Mouse (Mus musculus): ENCODE data around the gene Klhl2. TPM values are rescaled to one million over a fixed set of nuclear protein-coding genes. Genes with fewer than 3 reads are reported as not detected.

The Klhl2 gene
- polyA plus RNA-seq (2015; fragmentation: Nextera tagmentation; extraction: Ambion mirVana), result 30.3 and 37.4 TPM in 2 replicates

GRCm38 (mm10) chr8:64849897-64850541, at the start of gene Klhl2:
TSS of gene Klhl2 (minus strand) at chr8:64850017.
- H3K9ac ChIP-seq (replicated peaks), result peak within 1 kb of the TSS; percentile 82
- ATAC-seq (ENCODE audit: low FRiP score), result peak; percentile 91
- peak within 1 kb of the TSS; percentile 78 for H3K4me2 ChIP-seq
- H3K4me3 ChIP-seq (replicated peaks), result peak within 1 kb of the TSS; percentile 84
- H3K36me3 ChIP-seq, result no peaks in the 10 kb centered on the region
- peak within 1 kb of the TSS; percentile 88 for H3K27ac ChIP-seq (replicated peaks)
- H3K9me3 ChIP-seq (replicated peaks), result no peaks in the 10 kb centered on the region
- no peaks in the 10 kb centered on the region for H3K27me3 ChIP-seq (replicated peaks)
- WGBS, result under 1% methylated on average over 35 of the region's 68 CpGs
- H3K4me1 ChIP-seq, result peaks cover 24% of the 10 kb centered on the region

- Histone ChIP-seq H3K4me3 (replicated peaks) (no peak overlapping the region), H3K9ac (replicated peaks) (no peak overlapping the region), H3K9me3 (replicated peaks) (no peaks in the 10 kb centered on the region), H3K4me2 (no peak overlapping the region), H3K27me3 (replicated peaks) (no peaks in the 10 kb centered on the region), H3K27ac (replicated peaks) (no peak overlapping the region), H3K4me1 (peaks cover 4% of the 10 kb centered on the region; the same call in 1 of the 2 replicates), H3K36me3 (no peaks in the 10 kb centered on the region)
- 51% methylated on average over 4 of the region's 4 CpGs for WGBS
- ATAC-seq (ENCODE audit: low FRiP score), result no peak
Observed at GRCm38 (mm10) chr8:64898710-64899109, 48.9 kb upstream of the Klhl2 start.

DNA sequence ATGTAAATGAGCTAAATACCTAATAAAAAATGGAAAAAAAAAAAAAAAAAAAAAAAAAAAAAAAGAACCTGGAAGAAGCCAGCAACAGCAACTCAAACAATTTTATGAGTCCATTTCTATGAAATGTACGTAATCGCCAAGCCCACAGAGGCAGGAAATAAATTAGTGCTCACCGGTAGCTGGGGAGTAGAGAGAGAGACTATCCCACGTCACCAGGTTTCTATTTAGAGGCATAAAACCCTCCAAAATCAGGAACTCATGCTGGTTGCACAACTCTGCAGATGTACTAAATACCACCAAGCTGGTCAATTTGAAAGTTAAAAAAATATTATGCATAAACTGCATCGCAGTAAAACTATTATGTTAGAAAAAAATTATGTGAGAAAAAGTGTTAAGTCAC, 46.9 kb upstream of the Klhl2 start:
- Histone ChIP-seq H3K36me3 (no peaks in the 10 kb centered on the region), H3K9ac (replicated peaks) (no peak overlapping the region), H3K4me1 (peaks cover 4% of the 10 kb centered on the region; the same call in 1 of the 2 replicates), H3K27me3 (replicated peaks) (no peaks in the 10 kb centered on the region), H3K27ac (replicated peaks) (no peak overlapping the region), H3K4me3 (replicated peaks) (no peak overlapping the region), H3K4me2 (no peak overlapping the region), H3K9me3 (replicated peaks) (no peaks in the 10 kb centered on the region)
- no peak for ATAC-seq (ENCODE audit: low FRiP score)
- WGBS, result 81% methylated on average over 5 of the region's 5 CpGs

- H3K9ac ChIP-seq (replicated peaks), result no peak overlapping the region
- no peaks in the 10 kb centered on the region for H3K4me1 ChIP-seq
- H3K9me3 ChIP-seq (replicated peaks), result no peaks in the 10 kb centered on the region
- WGBS, result 58% methylated on average over 13 of the region's 13 CpGs
- no peaks in the 10 kb centered on the region for H3K36me3 ChIP-seq
- H3K4me3 ChIP-seq (replicated peaks), result no peak overlapping the region
- H3K4me2 ChIP-seq, result no peak overlapping the region
- H3K27ac ChIP-seq (replicated peaks), result no peak overlapping the region
- no peaks in the 10 kb centered on the region for H3K27me3 ChIP-seq (replicated peaks)
- no peak for ATAC-seq (ENCODE audit: low FRiP score)
Observed at GRCm38 (mm10) chr8:64880619-64881200, 30.9 kb upstream of the Klhl2 start.

DNA sequence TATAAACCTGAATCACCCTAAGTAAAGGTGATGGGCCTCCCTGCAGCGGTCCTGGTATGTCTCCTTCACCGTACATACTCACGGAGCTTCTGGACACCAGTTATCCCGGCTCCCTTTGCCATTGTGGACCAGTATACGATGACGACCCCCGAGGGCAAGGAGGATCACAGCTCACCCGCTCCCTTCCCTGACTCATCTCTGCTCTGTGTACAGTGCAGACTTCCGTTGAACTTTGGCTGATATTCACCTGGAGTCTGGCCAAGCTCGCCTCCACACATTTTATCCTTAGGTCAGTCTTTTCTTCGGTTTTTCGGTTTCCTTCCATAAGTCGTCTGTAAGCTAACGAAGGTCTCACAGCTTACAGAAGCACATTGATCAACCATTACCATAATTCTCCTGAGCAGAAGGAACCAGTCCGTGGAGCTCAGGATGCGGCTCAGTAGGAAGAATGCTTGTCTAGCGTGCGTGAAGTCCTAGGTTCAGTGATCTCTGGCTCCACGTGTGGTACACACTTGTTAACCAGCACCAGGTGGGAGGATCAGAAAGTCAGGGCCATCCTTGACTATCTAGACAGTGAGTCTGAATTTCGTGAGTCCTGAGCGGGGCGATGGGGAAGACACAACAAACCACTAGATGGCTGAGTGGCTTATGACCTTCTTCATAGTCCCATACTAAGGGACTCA, 28.0 kb upstream of the Klhl2 start:
- WGBS, result 89% methylated on average over 22 of the region's 22 CpGs
- Histone ChIP-seq H3K9ac (replicated peaks) (no peak overlapping the region), H3K9me3 (replicated peaks) (no peaks in the 10 kb centered on the region), H3K4me2 (no peak overlapping the region), H3K27ac (replicated peaks) (no peak overlapping the region), H3K4me1 (no peaks in the 10 kb centered on the region), H3K36me3 (no peaks in the 10 kb centered on the region), H3K27me3 (replicated peaks) (no peaks in the 10 kb centered on the region), H3K4me3 (replicated peaks) (no peak overlapping the region)
- ATAC-seq (ENCODE audit: low FRiP score), result no peak

DNA sequence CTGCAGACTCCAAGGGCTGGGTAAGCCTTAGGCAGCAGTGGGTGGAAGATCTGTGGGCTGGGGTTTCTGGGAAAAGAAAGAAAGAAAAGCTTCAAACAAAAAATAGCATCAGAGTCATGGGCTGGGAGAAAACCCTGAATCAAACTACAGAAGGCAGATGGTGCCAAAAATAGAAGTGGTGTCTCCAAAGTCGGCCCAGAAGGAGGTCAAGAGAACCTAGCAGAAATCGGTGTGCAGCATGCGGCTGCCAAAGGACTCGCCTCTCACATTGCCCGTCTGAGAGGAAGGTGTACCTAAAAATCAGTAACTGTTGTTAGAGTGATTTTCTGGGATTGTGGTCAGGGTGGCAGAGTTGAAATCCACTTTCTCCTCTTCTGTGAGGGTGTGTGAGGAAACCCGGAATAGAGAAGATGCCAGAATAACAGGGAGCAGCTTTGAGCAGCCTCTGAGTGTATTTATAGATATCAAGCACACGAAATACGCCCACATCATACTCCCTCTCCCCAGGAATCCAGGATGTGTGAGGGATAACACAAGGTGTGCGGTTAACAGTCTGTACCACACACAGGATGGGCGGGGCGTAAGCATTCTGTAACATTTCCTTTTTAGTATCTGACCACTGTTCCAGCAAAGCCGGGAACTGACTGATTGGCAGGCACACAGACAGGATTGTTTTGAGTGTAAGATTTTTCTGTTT, 21.8 kb upstream of the Klhl2 start:
- no peak overlapping the region for H3K27ac ChIP-seq (replicated peaks)
- no peak overlapping the region for H3K9ac ChIP-seq (replicated peaks)
- ATAC-seq (ENCODE audit: low FRiP score), result no peak
- H3K9me3 ChIP-seq (replicated peaks), result 0 out of 2 replicates have a peak, but pooled peaks cover 3% of the 10 kb centered on the region
- H3K36me3 ChIP-seq, result no peaks in the 10 kb centered on the region
- H3K27me3 ChIP-seq (replicated peaks), result no peaks in the 10 kb centered on the region
- no peak overlapping the region for H3K4me3 ChIP-seq (replicated peaks)
- WGBS, result 89% methylated on average over 12 of the region's 12 CpGs
- H3K4me2 ChIP-seq, result no peak overlapping the region
- H3K4me1 ChIP-seq, result no peaks in the 10 kb centered on the region

DNA sequence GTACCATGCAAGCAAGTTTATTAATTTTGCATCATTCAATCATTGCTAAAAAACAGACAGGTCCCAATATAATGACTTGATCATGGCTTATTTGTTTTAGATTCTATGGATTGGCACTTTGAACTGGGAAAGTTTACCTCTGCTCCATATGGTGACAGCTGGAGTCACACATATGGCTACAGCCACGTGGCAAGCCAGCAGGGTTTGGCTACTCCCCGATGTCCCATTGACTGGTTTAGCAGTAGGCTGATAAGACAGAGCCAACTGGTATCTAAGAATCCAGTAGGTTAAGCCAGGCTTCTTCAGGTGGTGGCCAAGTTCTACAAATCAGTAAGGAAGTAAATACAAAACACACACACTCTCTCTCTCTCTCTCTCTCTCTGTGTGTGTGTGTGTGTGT, 20.4 kb upstream of the Klhl2 start:
- Histone ChIP-seq H3K4me1 (no peaks in the 10 kb centered on the region), H3K4me3 (replicated peaks) (no peak overlapping the region), H3K27ac (replicated peaks) (no peak overlapping the region), H3K9ac (replicated peaks) (no peak overlapping the region), H3K36me3 (no peaks in the 10 kb centered on the region), H3K4me2 (no peak overlapping the region), H3K27me3 (replicated peaks) (no peaks in the 10 kb centered on the region), H3K9me3 (replicated peaks) (0 out of 2 replicates have a peak, but pooled peaks cover 3% of the 10 kb centered on the region)
- ATAC-seq (ENCODE audit: low FRiP score), result no peak
- WGBS, result 67% methylated on average over 2 of the region's 2 CpGs

DNA sequence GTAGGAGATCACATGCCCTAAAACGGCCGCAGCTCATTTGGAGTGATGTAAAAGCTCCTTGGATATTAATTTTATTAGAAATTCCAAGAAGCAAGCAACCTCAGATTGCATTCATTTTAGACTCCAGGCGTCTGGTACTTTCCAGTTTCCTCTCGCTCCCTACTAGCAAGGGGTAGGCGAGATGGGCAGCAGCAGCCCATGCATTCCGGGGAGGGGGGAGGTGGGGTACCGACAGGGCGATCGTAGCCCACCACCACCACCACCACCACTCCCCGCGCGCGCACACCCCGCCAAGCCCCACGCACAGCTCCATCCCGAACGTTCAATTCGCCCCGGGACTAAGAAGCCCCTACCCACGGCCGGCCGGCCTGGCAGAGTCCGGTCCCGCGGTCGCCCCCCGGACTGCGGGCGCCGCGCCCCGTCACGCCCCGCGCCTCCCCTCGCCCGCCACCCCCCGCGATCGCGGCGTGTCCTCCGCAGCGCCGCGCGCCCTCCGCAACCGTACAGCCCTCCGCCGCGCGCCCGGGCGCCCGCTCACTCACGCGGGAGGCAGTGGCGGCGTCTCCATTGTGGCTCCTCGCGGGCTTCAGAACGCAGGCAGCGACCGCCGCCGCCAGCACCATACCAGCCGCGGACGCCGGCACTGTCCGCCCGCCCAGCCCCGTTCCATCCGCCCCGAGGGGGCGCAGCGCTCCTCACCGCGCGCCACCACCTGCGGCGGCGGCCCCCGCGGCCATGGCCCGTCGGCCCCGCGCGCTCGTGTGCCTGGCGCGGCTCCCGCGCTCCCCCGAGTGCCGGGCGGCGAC, 523 bp downstream of the Klhl2 start:
- H3K36me3 ChIP-seq, result no peaks in the 10 kb centered on the region
- H3K4me1 ChIP-seq, result peaks cover 24% of the 10 kb centered on the region
- no peaks in the 10 kb centered on the region for H3K9me3 ChIP-seq (replicated peaks)
- peak overlapping the region; percentile 78 for H3K4me2 ChIP-seq
- under 1% methylated on average over 54 of the region's 100 CpGs for WGBS
- ATAC-seq (ENCODE audit: low FRiP score), result peak; percentile 80
- no peaks in the 10 kb centered on the region for H3K27me3 ChIP-seq (replicated peaks)
- peak overlapping the region; percentile 88 for H3K27ac ChIP-seq (replicated peaks)
- peak overlapping the region; percentile 84 for H3K4me3 ChIP-seq (replicated peaks)
- H3K9ac ChIP-seq (replicated peaks), result peak overlapping the region; percentile 82

- H3K9me3 ChIP-seq (replicated peaks), result no peaks in the 10 kb centered on the region
- H3K27ac ChIP-seq (replicated peaks), result 0 out of 2 replicates have a peak overlapping the region, but pooled peaks have one; percentile 1
- peak overlapping the region; percentile 82 for H3K9ac ChIP-seq (replicated peaks)
- peak overlapping the region; percentile 78 for H3K4me2 ChIP-seq
- no peak for ATAC-seq (ENCODE audit: low FRiP score)
- peaks cover 29% of the 10 kb centered on the region for H3K4me1 ChIP-seq
- H3K27me3 ChIP-seq (replicated peaks), result no peaks in the 10 kb centered on the region
- 6% methylated on average over 8 of the region's 8 CpGs for WGBS
- no peaks in the 10 kb centered on the region for H3K36me3 ChIP-seq
- peak overlapping the region; percentile 84 for H3K4me3 ChIP-seq (replicated peaks)
Observed at GRCm38 (mm10) chr8:64848245-64848785, 1.5 kb downstream of the Klhl2 start.

- no peaks in the 10 kb centered on the region for H3K27me3 ChIP-seq (replicated peaks)
- H3K9ac ChIP-seq (replicated peaks), result peak overlapping the region; percentile 11; the same call in 1 of the 2 replicates
- no peak for ATAC-seq (ENCODE audit: low FRiP score)
- 3% methylated on average over 2 of the region's 2 CpGs for WGBS
- H3K36me3 ChIP-seq, result no peaks in the 10 kb centered on the region
- H3K4me1 ChIP-seq, result peaks cover 29% of the 10 kb centered on the region
- H3K4me2 ChIP-seq, result peak overlapping the region; percentile 78
- H3K27ac ChIP-seq (replicated peaks), result 0 out of 2 replicates have a peak overlapping the region, but pooled peaks have one; percentile 1
- peak overlapping the region; percentile 84 for H3K4me3 ChIP-seq (replicated peaks)
- H3K9me3 ChIP-seq (replicated peaks), result no peaks in the 10 kb centered on the region
Observed at GRCm38 (mm10) chr8:64847650-64848049, 2.2 kb downstream of the Klhl2 start.
